Mouse (Mus musculus) layer of hippocampus, postnatal 14 days (tissue): ENCODE results near the gene Ssmem1. TPM values are rescaled to one million over a fixed set of nuclear protein-coding genes. Genes with fewer than 3 reads are reported as not detected.
A peak's percentile ranks its signal among the peaks of the same experiment; 100 is the strongest.

ENCODE experiments used
- DNase-seq, 2 experiments: peaks; one replicate each; pipeline ENCODE4 v3.0.0; 2021 to 2022; ENCODE audit warnings: low spot score in 2 of 2, mixed read lengths in 1 of 2
- total RNA-seq, 2 experiments: library from RNA; stranded (reverse); gene quantifications; 2 replicates each; pipeline ENCODE4 v1.2.3; 2021

Ssmem1 gene
- total RNA-seq, 2 experiments from 2014 or later, result 0.81 TPM

GRCm38 (mm10) chr6:30525456-30526332 lies 16.0 kb downstream of the Ssmem1 start:
- no peak for DNase-seq

GRCm38 (mm10) chr6:30526586-30527515 lies 17.2 kb downstream of the Ssmem1 start:
- peak in 1 of 2 experiments; percentile 21 for DNase-seq

GRCm38 (mm10) chr6:30528800-30529199 lies 19.2 kb downstream of the Ssmem1 start:
- DNase-seq, result peak in 1 of 2 experiments; percentile 28

- no peak for DNase-seq
Observed at GRCm38 (mm10) chr6:30535340-30535739, 25.7 kb downstream of the Ssmem1 start.

- DNase-seq, result no peak
Observed at GRCm38 (mm10) chr6:30538240-30538639, 28.6 kb downstream of the Ssmem1 start.

GRCm38 (mm10) chr6:30538800-30539199 lies 29.2 kb downstream of the Ssmem1 start:
- DNase-seq, result no peak

- DNase-seq, result no peak
Observed at GRCm38 (mm10) chr6:30541009-30541799, 31.6 kb downstream of the Ssmem1 start, which contains the start of gene Cpa2. TSS of gene Cpa2 (plus strand) at chr6:30541582.

GRCm38 (mm10) chr6:30542277-30542676 lies 32.6 kb downstream of the Ssmem1 start:
- no peak for DNase-seq

- DNase-seq, result no peak
Observed at GRCm38 (mm10) chr6:30543077-30543476, 33.4 kb downstream of the Ssmem1 start.

- DNase-seq, result no peak
Observed at GRCm38 (mm10) chr6:30543851-30544250, 34.2 kb downstream of the Ssmem1 start.

GRCm38 (mm10) chr6:30545689-30546088 lies 36.0 kb downstream of the Ssmem1 start:
- no peak for DNase-seq

GRCm38 (mm10) chr6:30546571-30547273 lies 37.1 kb downstream of the Ssmem1 start:
- peak in 1 of 2 experiments; percentile 45 for DNase-seq

GRCm38 (mm10) chr6:30547274-30547645 lies 37.6 kb downstream of the Ssmem1 start:
- DNase-seq, result no peak

GRCm38 (mm10) chr6:30547656-30548306 lies 38.1 kb downstream of the Ssmem1 start:
- no peak for DNase-seq

- no peak for DNase-seq
Observed at GRCm38 (mm10) chr6:30549231-30549761, 39.6 kb downstream of the Ssmem1 start.

GRCm38 (mm10) chr6:30550496-30551192 lies 41.0 kb downstream of the Ssmem1 start:
- DNase-seq, result no peak

- DNase-seq, result no peak
Observed at GRCm38 (mm10) chr6:30551193-30551515, 41.5 kb downstream of the Ssmem1 start.

- DNase-seq, result peak; percentile 45 to 61
Observed at GRCm38 (mm10) chr6:30551644-30552580, 42.3 kb downstream of the Ssmem1 start.
